Mouse (Mus musculus) G1E (cell line): Measurements from ENCODE around the gene Bach1.

Source experiments
- CTCF ChIP-seq: IDR thresholded peaks from 2 replicates; pipeline ENCODE4 v1.5.1; 2012; ENCODE audit warnings: low read depth, low read length, inconsistent platforms, mixed read lengths
- TAL1 ChIP-seq: conservative IDR thresholded peaks from 2 replicates; pipeline ENCODE4 v1.6.1; 2012; ENCODE audit warnings: low read depth, low read length, inconsistent platforms, mixed read lengths

- no peak for TF ChIP-seq CTCF
- no peak for TF ChIP-seq TAL1
These were observed 45.8 kb upstream of the Bach1 start for GRCm38 (mm10) chr16:87652924-87653323.
